Mouse (Mus musculus) embryonic facial prominence, embryonic 15.5 days (tissue): ENCODE results near the gene Eif4ebp2. TPM values are rescaled to one million over a fixed set of nuclear protein-coding genes. Genes with fewer than 3 reads are reported as not detected.
"Not testable (repeated sequence)": the region's sequence is repeated elsewhere in the genome, so short reads cannot be mapped to it uniquely, and the experiment has no call there.

Source experiments
- ATAC-seq: fragments of 200-750 bp; cut with Nextera tagmentation; 2 replicates; pipeline ENCODE4 v1.8.0; 2017; ENCODE audit warnings: low read depth, moderate TSS enrichment; ENCODE audit not compliant: insufficient number of reproducible peaks, low FRiP score, low TSS enrichment
- H3K27ac ChIP-seq: fragments of 300-500 bp; sonication (generic); replicated peaks from 2 replicates; pipeline ENCODE4 v1.5.1; 2015; ENCODE audit warnings: mild to moderate bottlenecking, inconsistent platforms
- H3K27me3 ChIP-seq: fragments of 300-500 bp; sonication (generic); 2 replicates; pipeline ENCODE4 v1.6.1; 2015; ENCODE audit warnings: inconsistent platforms
- H3K36me3 ChIP-seq: fragments of 300-500 bp; sonication (generic); 2 replicates; pipeline ENCODE4 v1.6.1; 2015; ENCODE audit warnings: mild to moderate bottlenecking, inconsistent platforms
- H3K4me1 ChIP-seq: fragments of 300-500 bp; sonication (generic); 2 replicates; pipeline ENCODE4 v1.6.1; 2015; ENCODE audit warnings: inconsistent platforms
- H3K4me2 ChIP-seq: fragments of 300-500 bp; sonication (generic); replicated peaks from 2 replicates; pipeline ENCODE4 v1.6.1; 2015; ENCODE audit warnings: mild to moderate bottlenecking, inconsistent platforms
- H3K4me3 ChIP-seq: fragments of 300-500 bp; sonication (generic); replicated peaks from 2 replicates; pipeline ENCODE4 v1.5.1; 2015; ENCODE audit warnings: mild to moderate bottlenecking, inconsistent platforms
- H3K9ac ChIP-seq: fragments of 300-500 bp; sonication (generic); 2 replicates; pipeline ENCODE4 v1.6.1; 2015; ENCODE audit warnings: inconsistent platforms
- H3K9me3 ChIP-seq: fragments of 300-500 bp; sonication (generic); replicated peaks from 2 replicates; pipeline ENCODE4 v1.6.1; 2016; ENCODE audit warnings: inconsistent platforms
- WGBS: fragments of 180-500 bp; shearing (Covaris S2); methylation state at CpG from one replicate; pipeline ENCODE4 v1.1.7; 2015; 5-methylcytosine and 5-hydroxymethylcytosine counted together
- polyA plus RNA-seq: library from polyadenylated mRNA; unstranded; fragments of >200 nt; fragmentation: Nextera tagmentation; extraction: Ambion mirVana; gene quantifications from 2 replicates; pipeline ENCODE4 v1.2.1, GENCODE M21; 2015

Eif4ebp2 gene
- polyA plus RNA-seq, 1 experiment from 2014 or later, result 66.0 TPM

DNA sequence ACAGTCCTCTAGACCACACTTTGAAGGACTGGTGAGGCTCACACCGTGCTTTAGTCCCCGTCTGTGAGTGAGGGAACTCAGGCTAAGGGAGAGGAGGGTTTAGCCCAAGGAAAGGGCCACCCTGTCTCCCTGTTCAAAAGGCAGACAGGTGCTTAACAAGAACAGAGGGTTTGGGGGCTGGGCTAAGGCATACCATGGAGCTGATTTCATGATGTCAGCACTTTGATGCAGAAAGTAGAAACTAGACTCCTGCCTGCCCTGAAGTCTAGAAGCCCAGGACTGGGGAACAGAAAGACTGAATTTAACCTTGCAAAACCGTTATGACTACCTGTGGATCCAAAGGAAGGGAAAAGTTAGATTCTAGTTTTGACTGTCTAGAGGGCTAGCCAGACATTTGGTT, 4.7 kb upstream of the Eif4ebp2 start:
- WGBS, result 59% methylated on average over 3 of the region's 3 CpGs
- H3K27me3 ChIP-seq, result no peaks in the 10 kb centered on the region

GRCm38 (mm10) chr10:61453171-61453570, 710 bp upstream of the Eif4ebp2 start:
- Histone ChIP-seq H3K4me3 (0 out of 2 replicates have a peak overlapping the region, but pooled peaks have one; percentile 96), H3K4me2 (peak overlapping the region; percentile 64; the same call in 1 of the 2 replicates), H3K4me1 (peaks cover 35% of the 10 kb centered on the region)
- 79% methylated on average over 3 of the region's 3 CpGs for WGBS
- H3K27me3 ChIP-seq, H3K9me3 ChIP-seq, H3K27ac ChIP-seq, H3K9ac ChIP-seq, H3K36me3 ChIP-seq, ATAC-seq: not testable (repeated sequence)

More for the DNA sequence above, 4.7 kb upstream of the Eif4ebp2 start:
- Histone ChIP-seq H3K27ac (no peak overlapping the region), H3K36me3 (no peaks in the 10 kb centered on the region), H3K4me3 (no peak overlapping the region), H3K9me3 (no peaks in the 10 kb centered on the region), H3K4me2 (no peak overlapping the region), H3K9ac (no peak overlapping the region), H3K4me1 (no peaks in the 10 kb centered on the region)
- no peak for ATAC-seq

- peak; percentile 45; the same call in 1 of the 2 replicates for ATAC-seq
- WGBS, result under 1% methylated on average over 55 of the region's 62 CpGs
- H3K9ac ChIP-seq, result peak overlapping the region; percentile 88
- H3K4me3 ChIP-seq, result peak overlapping the region; percentile 96
- H3K36me3 ChIP-seq, result 0 out of 2 replicates have a peak, but pooled peaks cover 4% of the 10 kb centered on the region
- H3K27ac ChIP-seq, result peak overlapping the region; percentile 78
- H3K27me3 ChIP-seq, result no peaks in the 10 kb centered on the region
- H3K4me2 ChIP-seq, result peak overlapping the region; percentile 64
- H3K4me1 ChIP-seq, result peaks cover 38% of the 10 kb centered on the region
- H3K9me3 ChIP-seq, result no peaks in the 10 kb centered on the region
Measured at GRCm38 (mm10) chr10:61451931-61452617, 387 bp downstream of the Eif4ebp2 start.

DNA sequence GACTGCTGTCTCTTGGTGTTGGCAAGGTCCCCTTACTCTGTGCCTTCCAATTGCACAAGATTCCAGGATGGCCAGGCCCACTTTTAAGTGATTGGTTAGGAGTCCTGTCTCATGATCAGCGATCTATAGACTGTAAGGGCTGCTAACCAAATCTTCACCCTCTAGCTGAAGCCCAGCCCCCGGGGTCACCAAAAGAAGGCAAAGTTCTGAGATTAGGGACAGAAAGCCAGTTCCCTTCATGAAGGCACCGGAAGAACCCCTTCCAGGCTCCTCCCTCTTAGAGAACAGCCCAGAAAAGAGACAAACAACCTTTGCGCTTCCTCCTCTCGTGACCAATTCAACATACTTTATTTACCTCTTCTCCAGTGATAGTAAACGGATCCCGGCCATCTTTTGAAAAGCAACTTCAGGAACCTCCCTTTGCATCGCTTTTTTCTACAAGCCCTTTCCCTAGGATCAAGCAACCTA, 964 bp downstream of the Eif4ebp2 start:
- WGBS, result 2% methylated on average over 8 of the region's 8 CpGs
- Histone ChIP-seq H3K27me3 (no peaks in the 10 kb centered on the region), H3K4me1 (peaks cover 42% of the 10 kb centered on the region), H3K9ac (peak overlapping the region; percentile 88), H3K4me2 (peak overlapping the region; percentile 64), H3K27ac (peak overlapping the region; percentile 78), H3K36me3 (0 out of 2 replicates have a peak, but pooled peaks cover 4% of the 10 kb centered on the region), H3K4me3 (peak overlapping the region; percentile 96), H3K9me3 (no peaks in the 10 kb centered on the region)
- ATAC-seq, result no peak

- peaks cover 63% of the 10 kb centered on the region for H3K4me1 ChIP-seq
- H3K4me2 ChIP-seq, result no peak overlapping the region
- H3K9me3 ChIP-seq, result no peaks in the 10 kb centered on the region
- ATAC-seq, result no peak
- H3K27ac ChIP-seq, result no peak overlapping the region
- H3K36me3 ChIP-seq, result 0 out of 2 replicates have a peak, but pooled peaks cover 4% of the 10 kb centered on the region
- no peak overlapping the region for H3K4me3 ChIP-seq
- H3K27me3 ChIP-seq, result no peaks in the 10 kb centered on the region
- WGBS, result 79% methylated on average over 3 of the region's 3 CpGs
- H3K9ac ChIP-seq, result no peak overlapping the region
Measured at GRCm38 (mm10) chr10:61448834-61449233, 3.6 kb downstream of the Eif4ebp2 start.

DNA sequence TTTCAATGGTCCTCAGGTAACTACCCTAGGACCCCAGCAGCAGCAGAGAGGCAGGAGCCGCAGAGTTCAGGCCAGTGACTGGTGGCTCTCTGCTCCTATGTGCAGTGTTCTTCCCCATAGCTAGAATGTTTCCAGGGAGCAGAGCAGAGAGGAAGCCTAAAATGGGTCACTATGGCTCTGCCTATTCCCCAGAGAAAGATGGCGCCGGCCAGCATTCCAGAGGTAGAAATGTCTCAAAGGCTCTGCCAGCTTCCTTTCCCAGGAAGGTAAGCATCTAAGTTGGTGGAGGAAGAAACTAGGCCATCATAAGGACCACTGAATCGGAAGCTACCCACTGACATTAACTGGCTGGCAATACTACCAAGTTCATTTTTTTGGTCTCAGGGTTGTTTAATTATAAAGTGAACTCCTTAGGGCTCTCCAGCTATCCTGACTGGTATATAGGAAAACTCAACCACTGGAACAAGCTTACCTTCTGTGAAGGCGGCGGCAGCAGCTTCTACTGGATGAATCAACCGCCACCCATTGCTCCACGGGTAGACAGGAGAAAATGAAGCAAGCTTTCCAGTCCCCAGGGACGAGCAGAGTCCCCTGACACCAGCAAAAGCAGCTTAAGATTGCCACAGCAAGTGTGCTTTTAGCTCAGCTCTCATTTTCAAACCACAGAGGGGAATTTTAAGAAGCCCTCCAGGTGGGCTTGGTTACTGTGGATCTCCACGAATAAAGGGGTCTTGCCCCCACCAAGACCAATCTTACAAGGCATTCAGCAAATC, 4.7 kb downstream of the Eif4ebp2 start:
- 72% methylated on average over 10 of the region's 10 CpGs for WGBS
- Histone ChIP-seq H3K27ac (no peak overlapping the region), H3K36me3 (0 out of 2 replicates have a peak, but pooled peaks cover 4% of the 10 kb centered on the region), H3K9me3 (no peaks in the 10 kb centered on the region), H3K9ac (no peak overlapping the region), H3K4me2 (no peak overlapping the region), H3K4me3 (no peak overlapping the region), H3K4me1 (peaks cover 73% of the 10 kb centered on the region), H3K27me3 (no peaks in the 10 kb centered on the region)
- no peak for ATAC-seq

GRCm38 (mm10) chr10:61445016-61445415, 7.4 kb downstream of the Eif4ebp2 start:
- Histone ChIP-seq H3K4me2 (no peak overlapping the region), H3K4me3 (no peak overlapping the region), H3K9me3 (no peaks in the 10 kb centered on the region), H3K36me3 (no peaks in the 10 kb centered on the region), H3K27me3 (no peaks in the 10 kb centered on the region), H3K4me1 (peaks cover 61% of the 10 kb centered on the region), H3K27ac (no peak overlapping the region), H3K9ac (no peak overlapping the region)
- no peak for ATAC-seq
- 69% methylated on average over 3 of the region's 3 CpGs for WGBS

DNA sequence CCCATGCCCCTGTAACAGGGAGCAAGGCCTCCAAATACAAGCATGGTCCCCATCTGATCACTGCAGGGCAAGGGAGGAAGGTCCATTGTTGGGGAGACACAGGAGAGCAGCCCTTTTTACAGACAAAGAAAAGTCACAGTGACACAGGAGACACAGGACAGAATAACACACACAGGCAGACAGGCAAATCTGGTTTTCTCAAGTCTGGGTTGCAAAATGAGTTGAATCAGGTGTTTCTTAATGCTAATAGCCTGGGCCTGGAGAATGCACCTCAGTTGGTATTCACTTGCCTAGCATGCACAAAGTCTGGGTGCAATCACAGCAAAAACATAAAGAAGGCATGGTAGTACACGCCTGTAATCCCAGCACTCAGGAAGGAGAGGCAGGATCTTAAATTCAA, 8.6 kb downstream of the Eif4ebp2 start:
- no peaks in the 10 kb centered on the region for H3K36me3 ChIP-seq
- H3K4me2 ChIP-seq, result no peak overlapping the region
- H3K27me3 ChIP-seq, result no peaks in the 10 kb centered on the region
- 46% methylated on average over 1 of the region's 1 CpGs for WGBS
- peak overlapping the region; percentile 71; the same call in 1 of the 2 replicates for H3K27ac ChIP-seq
- H3K4me3 ChIP-seq, result no peak overlapping the region
- ATAC-seq, result no peak
- H3K9me3 ChIP-seq, result no peaks in the 10 kb centered on the region
- no peak overlapping the region for H3K9ac ChIP-seq
- H3K4me1 ChIP-seq, result peaks cover 50% of the 10 kb centered on the region

GRCm38 (mm10) chr10:61443456-61443855, 9.0 kb downstream of the Eif4ebp2 start:
- Histone ChIP-seq H3K27me3 (no peaks in the 10 kb centered on the region), H3K4me3 (no peak overlapping the region), H3K9ac (no peak overlapping the region), H3K27ac (peak overlapping the region; percentile 71; the same call in 1 of the 2 replicates), H3K36me3 (no peaks in the 10 kb centered on the region), H3K9me3 (no peaks in the 10 kb centered on the region), H3K4me1 (peaks cover 46% of the 10 kb centered on the region), H3K4me2 (no peak overlapping the region)
- 0 out of 2 replicates have a peak, but pooled peaks have one; percentile 7 for ATAC-seq
- WGBS, result 13% methylated on average over 6 of the region's 6 CpGs

DNA sequence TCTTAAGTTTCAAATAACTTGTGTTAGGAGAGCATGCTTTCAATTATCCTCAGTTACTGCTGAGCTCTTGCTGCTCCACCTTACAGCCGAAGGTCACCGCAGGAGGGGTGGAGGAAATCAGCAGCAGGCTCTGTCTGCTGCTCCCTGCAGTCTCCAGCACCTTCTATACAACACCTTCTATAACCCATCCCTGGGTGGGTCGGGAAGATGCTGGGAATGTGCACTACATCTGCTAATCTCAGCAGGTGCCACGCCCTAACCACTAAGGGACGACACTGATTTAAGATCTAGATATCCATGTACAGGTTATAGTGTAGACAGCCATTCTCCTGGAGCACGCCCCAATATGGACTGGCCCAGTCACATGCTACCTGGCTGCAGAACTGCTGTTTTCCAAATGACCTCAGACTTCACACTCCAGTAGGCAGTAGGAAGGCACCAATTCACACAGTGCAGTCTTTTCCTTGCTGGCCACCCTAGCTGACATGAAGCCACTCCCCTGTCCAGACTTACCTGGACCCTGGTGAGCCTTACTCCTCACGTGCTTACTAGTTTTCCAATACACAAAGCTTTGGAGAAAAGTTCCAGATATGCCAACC, 12.2 kb downstream of the Eif4ebp2 start:
- Histone ChIP-seq H3K4me3 (no peak overlapping the region), H3K9me3 (no peaks in the 10 kb centered on the region), H3K27me3 (no peaks in the 10 kb centered on the region), H3K4me1 (peaks cover 30% of the 10 kb centered on the region), H3K27ac (no peak overlapping the region), H3K4me2 (no peak overlapping the region), H3K36me3 (0 out of 2 replicates have a peak, but pooled peaks cover under 1% of the 10 kb centered on the region), H3K9ac (no peak overlapping the region)
- ATAC-seq, result no peak
- WGBS, result 73% methylated on average over 7 of the region's 7 CpGs

DNA sequence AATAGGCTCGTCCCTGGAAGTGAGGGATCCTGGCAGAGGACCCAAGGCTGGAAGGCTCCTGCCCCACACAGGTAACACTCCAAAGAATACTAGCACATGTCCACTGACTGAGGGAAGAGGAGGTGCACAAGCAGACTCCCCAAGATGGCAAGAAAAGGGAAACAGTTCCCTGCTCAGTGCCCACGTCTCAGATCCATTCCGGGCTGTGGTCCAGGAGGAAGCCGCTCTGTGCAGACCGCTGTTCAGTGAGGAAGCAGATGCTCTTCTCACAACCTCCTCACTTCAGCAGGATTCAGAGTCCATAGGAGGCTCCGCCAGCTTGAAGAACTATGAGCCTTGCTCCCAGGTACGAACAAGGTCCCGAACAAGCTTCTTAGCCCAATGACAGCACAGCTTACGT, 21.1 kb downstream of the Eif4ebp2 start:
- Histone ChIP-seq H3K9ac (no peak overlapping the region), H3K36me3 (peaks cover 54% of the 10 kb centered on the region), H3K4me1 (peaks cover 4% of the 10 kb centered on the region; the same call in 1 of the 2 replicates), H3K27me3 (no peaks in the 10 kb centered on the region), H3K9me3 (no peaks in the 10 kb centered on the region), H3K27ac (no peak overlapping the region), H3K4me2 (no peak overlapping the region), H3K4me3 (no peak overlapping the region)
- 88% methylated on average over 9 of the region's 9 CpGs for WGBS
- no peak for ATAC-seq
